Mouse (Mus musculus): Measurements from ENCODE around the gene Rrbp1.

- TF ChIP-seq POLR2A (IDR thresholded peaks at IDR 0.05; ENCODE audit: borderline replicate concordance, insufficient read depth, low read length): no peak
- TF ChIP-seq CTCF (IDR thresholded peaks at IDR 0.05; ENCODE audit: borderline replicate concordance, insufficient read depth, low read depth, low read length): no peak
Observed at GRCm38 (mm10) chr2:143909230-143909629, 101.8 kb downstream of the Rrbp1 start.

All from cerebellum, adult 2 months (tissue).